In the genomic region with DNA sequence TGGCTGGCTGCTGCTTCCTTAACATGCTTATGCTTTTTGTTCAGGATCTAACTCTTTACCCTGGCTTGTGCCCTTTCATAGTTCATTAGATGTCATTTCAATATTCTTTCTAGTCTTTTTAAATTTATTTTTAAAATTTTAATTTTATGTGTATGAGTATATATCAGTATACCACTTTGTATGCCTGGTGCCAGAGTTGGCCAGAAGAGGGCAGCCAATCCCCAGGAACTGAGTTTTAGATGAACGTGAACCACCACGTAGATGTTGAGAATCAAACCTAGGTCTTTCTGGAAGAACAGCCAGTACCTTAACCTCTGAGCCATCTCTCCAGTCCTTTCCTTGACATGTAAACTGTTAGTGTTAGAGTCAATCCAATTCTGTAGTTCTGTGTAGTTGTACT, we compare ENCODE assay signal across 7 mouse cellular contexts. TPM values are rescaled to one million over a fixed set of nuclear protein-coding genes. Genes with fewer than 3 reads are reported as not detected.
A peak's percentile ranks its signal among the peaks of the same experiment; 100 is the strongest.
DNase-seq lines count a peak whose midpoint lies in the region; ATAC-seq and TF ChIP-seq lines count a peak whose summit lies in the region.

No protein-coding gene starts in this region.

- no peak for DNase-seq in midbrain, postnatal 0 days (ENCODE audit: low spot score)
- DNase-seq in midbrain, embryonic 14.5 days, result no peak
- no peak for DNase-seq in brain, embryonic 14.5 days (ENCODE audit: low read depth)
- DNase-seq in lung, postnatal 25 days (ENCODE audit: low spot score), result peak; percentile 13
- DNase-seq in thymus, postnatal 4 days, result peak; percentile 84
- no peak for DNase-seq in urinary bladder, postnatal 14 days (ENCODE audit: low spot score)
- DNase-seq in frontal cortex, postnatal 25 days (ENCODE audit: low spot score in 2 of 2), result no peak

- no peak for TF ChIP-seq POLR2A in brain, embryonic 14.5 days (IDR thresholded peaks at IDR 0.05; ENCODE audit: borderline replicate concordance, extremely low read depth, insufficient read depth, insufficient read length, poor library complexity, severe bottlenecking)

- H3K9ac ChIP-seq in midbrain, postnatal 0 days (replicated peaks; ENCODE audit: low read length, poor library complexity, severe bottlenecking), result no peak overlapping the region
- no peak overlapping the region for H3K9ac ChIP-seq in midbrain, embryonic 14.5 days (replicated peaks; ENCODE audit: low read length)

- no peak overlapping the region for H3K4me2 ChIP-seq in midbrain, postnatal 0 days (ENCODE audit: low read depth, low read length, poor library complexity, severe bottlenecking)
- no peak overlapping the region for H3K4me2 ChIP-seq in midbrain, embryonic 14.5 days (ENCODE audit: low read length)

- 92% methylated on average over 2 of the region's 2 CpGs for WGBS in midbrain, postnatal 0 days
- 95% methylated on average over 2 of the region's 2 CpGs for WGBS in midbrain, embryonic 14.5 days

- TF ChIP-seq CTCF in midbrain, postnatal 0 days (IDR thresholded peaks at IDR 0.05), result peak; percentile 47
- peak; percentile 19; the same call in 1 of the 2 replicates for TF ChIP-seq CTCF in brain, embryonic 14.5 days (IDR thresholded peaks at IDR 0.05; ENCODE audit: borderline replicate concordance, extremely low read depth, insufficient read depth, insufficient read length)

- H3K4me3 ChIP-seq in midbrain, postnatal 0 days (ENCODE audit: low read depth, low read length), result no peak overlapping the region
- H3K4me3 ChIP-seq in midbrain, embryonic 14.5 days (replicated peaks; ENCODE audit: low read depth, low read length), result no peak overlapping the region

- H3K4me1 ChIP-seq in midbrain, postnatal 0 days (ENCODE audit: insufficient read depth, low read length), result no peaks in the 10 kb centered on the region
- H3K4me1 ChIP-seq in midbrain, embryonic 14.5 days (ENCODE audit: control insufficient read depth, insufficient read depth, low read length), result no peaks in the 10 kb centered on the region

- ATAC-seq in midbrain, postnatal 0 days (ENCODE audit: low FRiP score), result no peak
- no peak for ATAC-seq in midbrain, embryonic 14.5 days (ENCODE audit: low FRiP score, low TSS enrichment)

- no peaks in the 10 kb centered on the region for H3K27me3 ChIP-seq in midbrain, postnatal 0 days (ENCODE audit: insufficient read depth, low read length)
- H3K27me3 ChIP-seq in midbrain, embryonic 14.5 days (ENCODE audit: control insufficient read depth, insufficient read depth, low read length), result no peaks in the 10 kb centered on the region

- no peaks in the 10 kb centered on the region for H3K36me3 ChIP-seq in midbrain, postnatal 0 days (ENCODE audit: insufficient read depth, low read length)
- H3K36me3 ChIP-seq in midbrain, embryonic 14.5 days (ENCODE audit: control insufficient read depth, insufficient read depth, low read length), result no peaks in the 10 kb centered on the region

- no peaks in the 10 kb centered on the region for H3K9me3 ChIP-seq in midbrain, postnatal 0 days (ENCODE audit: low read length)
- no peaks in the 10 kb centered on the region for H3K9me3 ChIP-seq in midbrain, embryonic 14.5 days (ENCODE audit: control insufficient read depth, low read length)

- H3K27ac ChIP-seq in midbrain, postnatal 0 days (ENCODE audit: low read depth, low read length), result no peak overlapping the region
- no peak overlapping the region for H3K27ac ChIP-seq in midbrain, embryonic 14.5 days (replicated peaks; ENCODE audit: low read depth, low read length)

RNA-seq across cellular contexts. Expression of a gene that starts 14.1 kb away (rescaled TPM):
- total RNA-seq in midbrain, postnatal 0 days (2014; rRNA removed), result 10.9 and 16.3 TPM in 2 replicates
- 5.9 and 7.5 TPM in 2 replicates for polyA plus RNA-seq in midbrain, postnatal 0 days (2015; fragmentation: Nextera tagmentation; extraction: Ambion mirVana)
- 13.4 and 13.7 TPM in 2 replicates for polyA plus RNA-seq in midbrain, embryonic 14.5 days (2014; fragmentation: Nextera tagmentation; extraction: Ambion mirVana)
- polyA plus RNA-seq in brain, embryonic 14.5 days (2012; rRNA removed), result 14.1 and 16.6 TPM in 2 replicates

RNA-seq across cellular contexts. Expression of a gene that starts 30.0 kb away (rescaled TPM):
- 25.6 and 29.9 TPM in 2 replicates for total RNA-seq in midbrain, postnatal 0 days (2014; rRNA removed)
- polyA plus RNA-seq in midbrain, postnatal 0 days (2015; fragmentation: Nextera tagmentation; extraction: Ambion mirVana), result 24.6 and 26.6 TPM in 2 replicates
- 51.0 and 67.5 TPM in 2 replicates for polyA plus RNA-seq in midbrain, embryonic 14.5 days (2014; fragmentation: Nextera tagmentation; extraction: Ambion mirVana)
- 41.3 and 51.2 TPM in 2 replicates for polyA plus RNA-seq in brain, embryonic 14.5 days (2012; rRNA removed)

RNA-seq across cellular contexts. Expression of a gene that starts 58.8 kb away (rescaled TPM):
- total RNA-seq in midbrain, postnatal 0 days (2014; rRNA removed), result 58.0 and 60.3 TPM in 2 replicates
- polyA plus RNA-seq in midbrain, postnatal 0 days (2015; fragmentation: Nextera tagmentation; extraction: Ambion mirVana), result 54.1 and 54.6 TPM in 2 replicates
- polyA plus RNA-seq in midbrain, embryonic 14.5 days (2014; fragmentation: Nextera tagmentation; extraction: Ambion mirVana), result 63.6 and 82.7 TPM in 2 replicates
- polyA plus RNA-seq in brain, embryonic 14.5 days (2012; rRNA removed), result 64.1 and 67.5 TPM in 2 replicates

Comparison
In these comparisons a context has a peak if more than half of its experiments do, and no peak if none do; other contexts are left out.
1. DNase-seq: peak in lung, postnatal 25 days (single experiment) and thymus, postnatal 4 days (single experiment); none in midbrain, postnatal 0 days (single experiment), midbrain, embryonic 14.5 days (single experiment), brain, embryonic 14.5 days (single experiment), urinary bladder, postnatal 14 days (single experiment) and frontal cortex, postnatal 25 days (0 of 2).